Mouse (Mus musculus) kidney, postnatal 4 days (tissue): ENCODE measurements around the gene Cdh4.

Experiments
- DNase-seq, 2 experiments: peaks; one replicate each; pipeline ENCODE4 v3.0.0; 2021; ENCODE audit warnings: mixed read lengths in 2 of 2

Gene Cdh4

DNA sequence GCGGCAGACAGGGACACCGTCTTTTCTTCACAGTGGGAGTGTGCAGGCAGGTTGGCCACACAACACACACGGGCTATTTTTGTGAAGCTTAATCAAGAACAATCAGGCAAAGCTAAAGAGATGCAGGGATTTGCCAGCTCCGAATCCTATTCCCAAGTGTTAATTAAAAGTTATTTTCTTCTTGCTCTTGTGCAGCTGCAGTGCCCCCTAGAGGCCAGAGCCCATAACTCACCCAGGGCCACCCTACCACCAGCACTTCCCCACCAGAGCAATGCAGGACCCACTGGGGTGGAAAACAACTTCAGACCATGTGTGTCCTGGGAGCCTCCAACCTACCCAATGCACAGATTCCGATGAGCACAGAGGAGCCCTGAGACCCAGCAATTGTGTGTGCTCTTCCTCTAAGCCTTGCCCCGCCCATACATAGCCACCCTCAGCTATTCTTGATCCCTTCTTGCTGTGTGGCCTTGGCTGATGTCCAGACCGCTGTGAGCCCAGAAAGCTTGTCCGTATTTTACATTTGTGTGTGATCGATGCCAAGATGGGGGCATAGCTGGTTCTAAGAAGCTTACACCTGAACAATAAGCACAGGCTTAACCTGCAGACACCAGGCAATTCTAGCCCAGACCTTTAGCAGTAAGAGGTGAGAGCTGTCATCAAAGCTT, 435.5 kb downstream of the Cdh4 start:
- DNase-seq: peak; percentile 73 to 74

DNA sequence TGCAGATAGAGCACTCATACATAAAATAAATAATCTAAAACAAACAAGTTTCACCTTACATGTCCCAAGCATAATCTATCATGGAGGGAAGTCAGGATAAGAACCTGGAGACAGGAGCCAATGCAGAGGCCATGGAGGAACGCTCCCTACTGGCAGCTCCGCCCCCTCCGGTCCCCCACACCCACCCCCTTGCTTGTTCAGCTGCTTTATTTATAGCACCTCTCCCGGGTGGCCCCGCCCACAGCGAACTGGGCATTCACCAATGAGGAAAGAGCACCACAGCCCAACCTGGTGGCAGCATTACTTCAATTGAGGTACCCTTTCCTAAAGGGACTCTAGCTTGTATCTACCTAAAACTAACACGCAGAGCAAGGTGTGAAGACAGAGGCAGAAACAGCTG, 442.3 kb downstream of the Cdh4 start:
- peak; percentile 19 to 41 for DNase-seq

DNA sequence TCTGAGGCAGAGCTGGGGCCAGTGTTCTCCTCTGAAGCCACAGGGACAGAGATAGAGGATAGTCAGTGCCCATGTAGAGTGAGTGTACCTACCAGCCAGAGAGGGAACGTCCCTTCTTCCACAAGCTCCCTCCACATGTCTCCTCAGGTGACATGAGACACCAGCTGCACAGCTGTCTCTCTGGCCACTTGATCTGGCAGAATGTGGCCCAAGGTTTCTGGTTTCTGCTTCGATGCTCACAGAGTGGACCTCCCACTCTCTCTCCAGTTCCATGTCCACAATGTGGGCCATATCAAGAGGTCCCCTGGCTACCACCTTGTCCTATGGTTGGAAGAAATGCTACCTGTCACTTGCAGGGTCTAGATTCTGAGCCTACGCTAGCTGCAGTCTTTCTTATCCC, 448.8 kb downstream of the Cdh4 start:
- no peak for DNase-seq

DNA sequence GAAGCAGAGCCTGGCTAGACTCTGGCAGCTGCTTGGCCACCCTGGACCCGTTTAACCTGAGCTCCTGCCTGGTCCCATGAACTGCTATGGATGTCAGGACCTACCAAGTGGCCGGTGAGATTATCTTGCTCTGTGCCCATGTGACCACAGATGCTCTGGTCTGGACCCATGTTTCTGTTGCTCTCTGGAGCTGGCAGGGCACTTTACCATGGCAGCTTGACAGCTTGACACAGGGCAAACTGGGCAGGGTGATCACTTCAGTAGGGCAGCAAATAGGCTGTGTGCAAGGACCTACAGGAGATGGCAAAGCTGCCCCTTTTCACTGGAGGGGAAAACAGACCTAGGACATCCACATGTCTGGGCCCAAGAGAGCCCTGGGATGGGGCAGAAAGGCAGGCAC, 454.7 kb downstream of the Cdh4 start:
- no peak for DNase-seq

DNA sequence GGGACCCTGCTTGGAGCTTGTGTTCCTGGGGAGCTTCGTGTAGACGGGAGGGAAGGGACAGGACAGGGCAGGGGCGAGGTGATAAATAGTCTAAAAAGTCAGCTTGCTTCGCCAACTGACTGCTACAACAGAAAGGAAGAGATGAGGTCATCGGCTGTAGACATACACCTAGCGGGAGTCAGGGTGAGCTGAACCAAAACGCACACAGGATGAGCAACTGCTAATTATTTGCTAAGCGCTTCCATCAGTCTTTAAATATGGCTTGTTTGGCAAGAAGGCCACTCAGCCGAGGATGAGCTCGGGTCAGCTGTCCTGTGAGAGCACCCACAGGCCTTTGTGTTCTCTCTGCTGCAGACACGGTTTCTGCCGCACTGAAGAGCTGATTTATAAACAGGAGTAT, 470.7 kb downstream of the Cdh4 start:
- peak; percentile 9 to 26 for DNase-seq

DNA sequence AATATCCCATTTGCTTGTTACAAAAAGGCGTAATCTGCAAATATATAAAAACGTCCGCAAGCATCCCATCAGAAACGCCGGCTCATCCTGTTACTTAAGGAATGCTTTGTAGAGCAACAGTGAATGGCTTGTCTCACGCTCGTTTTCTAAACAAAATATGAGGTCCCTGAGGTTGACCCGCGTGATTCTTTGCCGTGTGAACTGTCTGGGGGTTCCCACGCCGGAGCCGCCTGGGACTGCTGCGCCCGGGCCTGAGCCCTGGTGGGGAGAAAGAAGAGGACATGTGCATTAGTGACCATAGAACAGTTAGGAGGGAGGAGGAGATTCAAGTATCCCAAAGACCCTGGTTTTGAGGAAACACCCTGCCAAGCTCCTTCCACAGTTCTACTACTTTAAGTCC, 471.1 kb downstream of the Cdh4 start:
- DNase-seq: no peak

DNA sequence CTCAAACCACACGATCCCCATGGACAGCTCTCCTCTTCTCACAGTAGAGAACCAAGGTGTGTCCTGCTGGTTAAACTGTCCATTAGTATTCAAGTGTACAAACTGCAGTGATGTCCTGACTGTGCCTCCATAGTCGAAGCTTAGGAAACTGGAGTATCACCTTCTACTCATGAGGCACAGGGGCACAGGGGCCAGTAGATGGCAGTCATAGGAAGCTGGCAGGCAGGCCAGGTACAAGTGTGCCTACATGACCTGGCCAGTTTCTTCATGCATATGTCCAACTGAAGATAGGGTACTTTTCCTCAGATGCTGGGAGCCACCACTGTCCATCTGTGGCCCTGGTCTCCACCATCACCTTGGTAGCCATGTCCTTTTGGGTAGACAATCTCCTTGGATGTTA, 472.0 kb downstream of the Cdh4 start:
- DNase-seq: peak in 1 of 2 experiments; percentile 45

DNA sequence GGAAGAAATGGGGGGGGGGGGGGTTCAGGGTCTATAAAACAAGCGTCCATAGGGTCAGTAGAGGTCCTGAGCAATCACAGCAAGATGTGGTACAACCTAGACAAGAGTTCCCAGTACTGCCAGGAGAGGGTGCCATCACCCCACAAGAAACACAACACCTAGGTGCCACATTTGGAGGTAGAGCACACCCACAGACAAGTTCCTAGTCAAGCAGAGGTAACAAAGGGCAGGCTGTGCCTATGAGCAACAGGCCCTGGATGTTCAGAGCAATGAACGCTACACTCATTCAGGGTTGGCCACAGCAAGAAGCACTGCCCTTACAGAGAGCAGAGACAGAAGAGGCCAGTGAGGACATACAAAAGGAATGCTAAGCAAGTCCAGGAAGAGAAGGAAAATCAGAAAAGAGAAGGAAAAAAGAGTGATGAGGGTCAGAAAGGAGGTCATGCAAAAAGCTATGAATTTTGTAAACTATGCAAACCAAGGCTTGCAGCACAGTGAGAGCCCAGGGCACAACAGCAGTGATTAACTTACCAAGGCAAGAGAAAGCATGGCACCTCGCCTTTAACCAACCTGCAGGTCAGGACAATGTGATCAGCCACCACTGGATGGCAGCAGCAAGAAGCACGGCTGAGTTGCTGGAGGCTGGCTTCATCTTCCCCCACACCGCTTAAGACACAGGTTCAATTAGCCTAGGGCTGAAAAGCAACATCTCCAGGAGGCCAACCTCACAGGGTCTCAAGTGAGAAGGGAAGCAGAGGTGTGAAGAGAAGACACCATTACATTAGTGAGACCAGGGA, 474.8 kb downstream of the Cdh4 start:
- peak; percentile 84 to 86 for DNase-seq

DNA sequence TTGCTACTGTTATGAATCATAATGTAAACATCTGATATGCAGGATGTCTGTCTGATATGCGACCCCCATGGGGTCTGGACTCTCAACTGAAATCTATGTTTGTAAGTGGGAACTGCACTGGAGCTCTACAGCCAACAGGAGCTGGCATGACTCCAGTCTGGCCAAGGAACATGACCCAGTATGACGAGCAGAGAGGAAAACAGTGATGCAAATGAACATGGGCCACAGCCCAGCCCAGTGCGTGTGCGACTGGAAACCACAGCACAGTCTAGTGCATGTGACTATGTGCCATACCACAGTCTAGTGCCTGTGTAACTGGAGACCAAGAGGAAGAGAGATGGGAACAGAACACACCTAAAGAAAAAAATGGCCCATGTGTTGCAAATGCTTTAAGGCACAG, 477.8 kb downstream of the Cdh4 start:
- DNase-seq: no peak

DNA sequence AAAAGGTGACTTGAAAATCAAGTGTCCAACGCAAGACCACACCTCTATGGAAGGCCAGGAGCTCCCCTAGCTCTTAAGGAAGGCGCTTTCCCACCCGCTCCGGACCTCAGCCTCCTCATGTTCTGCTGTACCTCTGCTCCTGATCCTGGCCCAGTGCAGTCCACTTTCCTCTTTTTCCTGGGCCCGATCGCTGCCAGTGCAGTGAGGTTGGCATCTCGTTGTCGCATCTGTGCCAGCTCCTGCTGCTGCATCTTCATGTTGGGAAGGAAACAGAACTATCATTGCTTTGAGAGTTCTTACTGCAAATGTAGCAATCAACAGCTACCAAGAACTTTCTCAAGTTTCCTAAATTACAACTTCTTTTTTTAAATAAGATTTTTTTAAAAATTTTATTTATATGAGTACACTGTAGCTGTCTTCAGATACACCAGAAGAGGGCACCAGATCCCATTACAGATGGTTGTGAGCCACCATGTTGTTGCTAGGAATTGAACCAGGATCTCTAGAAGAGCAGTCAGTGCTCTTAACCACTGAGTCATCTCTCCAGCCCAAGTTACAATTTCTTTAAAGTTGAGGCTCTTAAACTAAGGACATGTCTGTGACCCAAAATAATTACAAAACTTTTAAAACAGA, 478.9 kb downstream of the Cdh4 start:
- DNase-seq: no peak

DNA sequence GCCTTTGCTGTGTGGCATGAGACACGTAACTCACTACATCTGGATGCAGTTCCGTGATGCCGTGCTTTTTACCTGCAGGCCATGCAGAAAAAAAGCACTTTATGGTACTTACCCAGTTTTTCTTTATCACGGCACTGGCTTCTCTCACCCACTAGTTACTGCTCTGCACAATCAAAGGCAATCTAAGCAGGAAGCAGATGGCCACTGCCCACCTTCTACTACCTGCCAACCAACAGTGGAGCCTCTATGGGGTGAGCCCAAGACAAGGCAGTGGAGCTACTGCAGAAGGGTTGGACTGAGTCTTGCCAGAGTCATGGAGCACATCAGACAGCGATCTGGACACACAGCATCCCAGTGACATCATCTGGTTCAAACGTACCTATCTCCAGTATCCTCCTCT, 481.8 kb downstream of the Cdh4 start:
- no peak for DNase-seq

DNA sequence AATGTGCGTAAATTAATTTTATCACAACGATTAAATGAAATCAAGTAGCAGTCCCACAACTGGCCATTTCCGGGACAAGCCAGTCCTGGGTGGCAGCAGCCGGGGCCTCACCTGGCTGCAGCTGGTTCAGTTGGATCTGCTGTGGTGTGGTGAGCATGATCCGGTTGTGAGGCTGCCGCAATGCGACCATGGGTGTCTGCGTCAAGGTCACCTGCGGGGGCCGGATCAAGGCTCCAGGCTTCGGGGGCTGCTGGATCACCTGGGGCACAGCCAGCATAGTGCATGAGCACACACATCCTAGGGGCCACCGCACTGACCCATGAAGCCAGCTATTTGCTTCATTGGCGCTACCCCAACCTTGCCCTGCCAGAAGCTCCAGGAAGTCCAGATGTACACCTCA, 486.9 kb downstream of the Cdh4 start:
- DNase-seq: peak; percentile 39 to 56

DNA sequence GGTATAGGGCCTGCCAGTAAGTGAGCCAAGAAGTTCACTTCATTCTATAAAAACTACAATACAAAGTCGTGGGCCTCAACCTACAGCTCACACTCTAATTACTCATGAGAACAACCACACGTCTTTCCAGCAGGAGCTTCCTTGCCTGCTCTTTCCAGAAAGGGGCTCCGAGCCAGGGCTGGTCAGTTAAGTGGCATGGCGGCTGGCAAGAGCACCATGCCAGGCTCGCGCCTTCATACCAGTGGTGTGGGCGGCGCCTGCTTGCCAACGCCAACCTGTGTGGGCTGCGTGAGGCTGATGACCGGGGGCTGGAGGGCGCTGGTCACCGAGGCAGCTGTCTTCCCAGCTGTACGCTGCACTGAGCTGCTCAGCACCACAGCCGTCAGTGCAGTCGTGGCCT, 489.5 kb downstream of the Cdh4 start:
- DNase-seq: peak in 1 of 2 experiments; percentile 34

DNA sequence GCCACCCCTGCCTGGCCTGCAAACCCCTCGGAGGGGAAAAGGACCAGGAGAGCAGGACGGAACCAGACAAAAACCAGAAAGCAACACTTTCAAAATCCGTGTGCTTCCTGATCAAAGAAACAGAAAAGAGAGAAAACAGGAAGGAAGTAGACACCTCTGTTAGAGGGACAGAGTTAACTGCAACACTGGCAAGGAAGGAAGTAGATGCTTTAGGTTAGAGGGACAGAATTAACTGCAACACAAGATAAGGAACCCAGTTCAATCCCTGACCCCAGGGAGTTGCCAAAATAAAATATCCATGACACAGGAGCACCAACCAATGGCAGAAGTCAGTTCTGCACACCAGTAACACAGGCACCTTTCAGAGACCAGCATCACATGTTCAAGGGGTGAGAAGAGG, 491.9 kb downstream of the Cdh4 start:
- no peak for DNase-seq

DNA sequence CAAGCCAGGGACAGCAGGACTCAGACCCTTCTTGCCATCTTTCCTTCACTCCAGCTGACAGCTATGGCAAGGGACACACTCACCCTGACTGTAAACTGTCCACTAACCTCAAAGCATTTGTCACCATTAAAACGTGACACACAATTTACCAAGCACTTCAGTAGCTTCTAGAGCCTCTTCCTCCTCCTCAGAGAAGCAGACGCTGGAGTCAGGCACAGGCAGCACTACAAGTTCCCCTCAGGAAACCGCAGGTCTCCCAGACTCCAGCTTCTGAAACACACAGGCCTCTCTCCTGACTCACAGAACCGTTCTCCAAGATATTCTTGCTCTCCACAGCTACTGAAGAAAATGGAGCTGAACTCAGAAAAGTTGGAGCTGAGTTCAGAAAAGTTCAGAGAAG, 494.9 kb downstream of the Cdh4 start:
- no peak for DNase-seq

DNA sequence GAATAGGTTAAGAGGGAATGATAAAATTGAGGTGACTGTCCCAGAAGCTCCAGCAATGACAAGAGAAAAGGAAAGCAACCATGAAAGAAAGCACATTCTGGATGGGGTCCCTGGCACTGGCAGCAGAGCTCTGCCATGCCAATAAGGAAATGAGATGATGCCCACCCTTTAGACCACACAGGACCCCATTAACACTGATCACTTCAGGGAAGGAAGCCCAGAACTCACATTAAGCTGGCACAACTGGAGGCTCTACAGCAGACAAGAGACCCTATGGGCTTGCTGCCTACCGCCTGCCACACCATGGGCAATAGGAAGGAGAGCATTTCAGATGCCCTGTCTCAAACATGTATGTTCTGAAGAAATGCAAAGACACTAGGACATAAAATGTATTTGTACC, 499.5 kb downstream of the Cdh4 start:
- no peak for DNase-seq

DNA sequence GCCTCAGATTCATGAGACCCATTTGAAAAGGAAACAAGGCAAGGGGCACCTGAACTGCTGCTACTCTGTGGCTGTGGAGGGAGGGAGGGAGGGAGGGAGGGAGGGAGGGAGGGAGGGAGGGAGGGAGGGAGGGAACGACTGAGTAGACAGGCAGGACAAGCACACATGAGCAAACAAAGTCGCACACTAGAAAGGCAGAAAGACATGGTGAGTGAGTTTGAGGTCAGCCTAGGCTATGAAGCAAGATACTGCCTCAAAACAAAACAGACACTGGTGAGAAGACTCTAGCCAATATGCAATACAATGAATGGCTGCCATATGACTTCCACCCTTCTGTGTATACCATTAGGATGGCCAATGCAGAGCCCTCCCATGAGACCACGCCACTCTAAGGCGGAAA, 502.8 kb downstream of the Cdh4 start:
- DNase-seq: no peak

DNA sequence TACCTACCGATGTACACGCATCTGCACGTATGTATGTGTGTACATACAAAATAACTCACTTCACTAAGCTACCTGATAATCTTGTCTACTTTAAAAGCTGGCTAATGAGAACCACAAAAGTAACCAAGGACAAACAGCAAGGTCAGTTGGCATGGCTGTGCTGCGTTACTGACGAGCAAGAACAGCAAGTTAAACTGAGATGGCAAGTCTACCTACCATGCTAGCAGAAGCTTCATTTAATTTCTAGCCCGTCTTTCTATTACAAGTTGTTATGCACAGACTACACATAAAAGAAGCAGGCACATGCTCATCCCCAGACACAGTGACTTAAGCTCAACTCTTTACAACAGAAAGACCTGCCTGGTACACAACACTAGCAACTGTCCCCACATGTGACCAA, 504.3 kb downstream of the Cdh4 start:
- no peak for DNase-seq

DNA sequence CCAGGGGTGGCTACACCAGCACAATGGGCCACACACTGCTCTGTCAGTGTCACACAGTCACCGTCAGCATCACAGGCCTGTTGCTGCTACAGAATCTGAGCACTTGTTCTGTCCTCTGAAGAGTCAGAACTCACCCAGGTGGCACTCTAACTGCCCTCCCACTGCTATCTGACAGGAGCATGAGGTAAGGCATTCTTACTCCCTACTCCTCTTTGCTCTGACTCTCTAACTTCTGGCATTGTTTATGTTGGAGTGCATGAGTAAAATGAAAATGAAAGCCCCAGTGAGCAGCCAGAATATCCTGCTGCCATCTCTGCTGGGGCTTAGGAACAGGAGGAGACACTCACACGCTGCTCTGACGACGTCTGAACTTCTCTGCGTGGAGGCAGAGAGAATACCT, 505.4 kb downstream of the Cdh4 start:
- no peak for DNase-seq

DNA sequence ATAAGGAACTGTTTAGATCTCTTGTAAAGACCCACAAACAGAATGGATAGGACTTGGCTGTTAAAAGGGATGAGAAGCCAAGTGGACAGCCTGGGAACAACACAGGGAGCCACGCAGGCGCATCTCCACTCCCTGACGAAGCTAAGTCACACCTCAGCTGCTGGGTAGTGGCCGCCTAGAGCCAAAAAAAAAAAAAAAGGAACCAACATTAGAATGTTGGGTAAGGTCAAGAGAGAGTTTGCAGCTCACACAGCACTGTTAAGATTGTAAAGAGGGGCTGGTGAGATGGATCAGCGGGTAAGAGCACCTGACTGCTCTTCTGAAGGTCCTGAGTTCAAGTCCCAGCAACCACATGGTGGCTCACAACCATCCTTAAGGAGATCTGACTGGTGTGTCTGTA, 506.6 kb downstream of the Cdh4 start:
- DNase-seq: no peak
